Mouse (Mus musculus) embryo, embryonic 10 days (tissue): ENCODE measurements around the gene Eda.
"Not testable (repeated sequence)": the region's sequence is repeated elsewhere in the genome, so short reads cannot be mapped to it uniquely, and the experiment has no call there.

ENCODE experiments used
- DNase-seq: peaks from one replicate; pipeline ENCODE4 v3.0.0-alpha.2; 2015; ENCODE audit warnings: low spot score

Eda gene

GRCm38 (mm10) chrX:100409245-100409644 lies 433.8 kb downstream of the Eda start:
- DNase-seq, result no peak

GRCm38 (mm10) chrX:100428693-100429092 lies 453.3 kb downstream of the Eda start, which contains the start of gene Otud6a:
Otud6a (plus strand) TSS chrX:100429013.
- DNase-seq, result no peak

- DNase-seq, result no peak
These were observed 456.9 kb downstream of the Eda start for GRCm38 (mm10) chrX:100432311-100432710.

GRCm38 (mm10) chrX:100442617-100443016 lies 467.2 kb downstream of the Eda start, which contains the start of gene Awat2:
Awat2 (minus strand) TSS chrX:100442717.
- DNase-seq, result not testable (repeated sequence)

GRCm38 (mm10) chrX:100443532-100443931 lies 468.1 kb downstream of the Eda start:
- DNase-seq, result no peak
